In genomic region chr2:27653496-27654030, GRCm38 (mm10) we compare ENCODE assay signal across 12 mouse cellular contexts. TPM values are rescaled to one million over a fixed set of nuclear protein-coding genes. Genes with fewer than 3 reads are reported as not detected.
DNase-seq lines count a peak whose midpoint lies in the region.
"Had no signal": no experiment of that assay in that cellular context is flagged by ENCODE, and none has a peak within 500 bp of the region (broad histone marks: within the 10 kb centered on the region; RNA-seq: fewer than 3 reads in every experiment).

No protein-coding gene starts in this region.

- intact Hi-C loops in heart, postnatal 25 days (cut with DNase I) = no loop called here

- DNase-seq in heart, adult 18-20 months = peak; percentile 20 to 43
- DNase-seq in heart, postnatal 25 days (ENCODE audit: low spot score) = no peak
- peak; percentile 53 for DNase-seq in urinary bladder, postnatal 14 days (ENCODE audit: low spot score)
- DNase-seq in urinary bladder, postnatal 4 days (ENCODE audit: low spot score in 2 of 2) = no peak
- DNase-seq in adrenal gland, adult 2 months = peak; percentile 76
- DNase-seq in frontal cortex, postnatal 36 days (ENCODE audit: low spot score in 2 of 2) = no peak
- DNase-seq in spleen, postnatal 10 days (ENCODE audit: low spot score in 2 of 2) = no peak
- DNase-seq: cerebellum, adult 11 months; cerebellum, postnatal 36 days; kidney, postnatal 14 days; left cerebral cortex, postnatal 4 days; thymus, postnatal 4 days had no signal

RNA-seq across cellular contexts. Expression of gene Rxra, which starts 22.7 kb away (rescaled TPM):
- 10 to 100 TPM; 51.3 to 52.4 TPM for total RNA-seq in heart, adult 18-20 months (2021)
- total RNA-seq in heart, postnatal 25 days (2021) = 10 to 100 TPM; 41.5 to 45.9 TPM
- 10 to 100 TPM; 59.4 to 71.6 TPM for total RNA-seq in adrenal gland, adult 2 months (2021)
- polyA plus RNA-seq in adrenal gland, adult 2 months (2012; rRNA removed) = 84.5 and 90.5 TPM in 2 replicates

Comparison
In these comparisons a context has a peak if more than half of its experiments do, and no peak if none do; other contexts are left out.
1. DNase-seq: peak in heart, adult 18-20 months (2 of 2), urinary bladder, postnatal 14 days (single experiment) and adrenal gland, adult 2 months (single experiment); none in heart, postnatal 25 days (single experiment), urinary bladder, postnatal 4 days (0 of 2), frontal cortex, postnatal 36 days (0 of 2) and spleen, postnatal 10 days (0 of 2).